Mouse (Mus musculus): ENCODE measurements around the gene Gjc3.

Gjc3 gene

DNA sequence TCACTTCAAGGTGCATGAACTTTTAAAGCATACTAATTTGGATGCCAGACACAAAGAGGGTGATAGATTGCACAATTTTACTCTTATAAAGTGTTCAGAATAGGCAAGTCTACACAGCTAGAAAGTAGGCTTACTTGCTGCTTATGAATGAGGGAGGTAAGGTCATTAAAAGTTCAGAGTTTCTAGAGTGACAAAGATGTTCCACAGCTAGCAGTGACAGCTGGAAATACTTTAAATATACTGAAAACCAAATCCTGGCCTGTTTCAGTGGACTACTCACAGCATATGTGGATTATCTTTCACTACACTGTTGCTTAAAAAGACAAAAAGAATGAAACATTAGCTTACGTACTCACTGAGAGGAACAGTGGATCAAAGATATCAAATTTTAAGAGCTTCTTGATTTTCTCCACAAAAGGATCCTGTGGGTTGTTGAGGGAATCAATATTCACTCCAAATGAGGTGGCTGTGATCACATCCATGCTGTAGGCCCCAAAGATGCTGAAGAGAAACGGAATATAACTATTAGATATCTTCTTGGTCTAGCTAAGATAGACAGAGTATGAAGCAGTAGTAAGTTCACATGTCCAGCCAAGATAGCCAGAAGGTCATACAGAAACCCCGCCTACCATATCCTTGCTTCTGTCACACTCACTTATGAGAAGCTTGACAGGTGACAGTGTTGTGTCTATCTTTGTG, 53.2 kb downstream of the Gjc3 start:
- DNase-seq (ENCODE audit: low spot score) = no peak
